Mouse (Mus musculus) MEL-GATA-1-ER (cell line): ENCODE measurements at regions not wholly inside any gene's neighbourhood (a gene's known extent, or its start where the extent isn't known, plus 50 kb on each side); places are given as distances from the start of the nearest gene placed in this dataset.

ENCODE experiments used
- DNase-seq: peaks from one replicate; pipeline ENCODE4 v3.0.0-alpha.2; 2012; ENCODE audit warnings: low read depth; ENCODE audit errors: extremely low read depth

- DNase-seq, result no peak
Measured at GRCm38 (mm10) chr16:62496697-62497096, 289.9 kb downstream of the Nsun3 start.

- no peak for DNase-seq
Measured at GRCm38 (mm10) chr16:62470133-62470532, 316.5 kb downstream of the Nsun3 start.

GRCm38 (mm10) chr16:62469286-62469685 lies 317.3 kb downstream of the Nsun3 start:
- DNase-seq, result no peak

GRCm38 (mm10) chr16:62468846-62469245 lies 317.8 kb downstream of the Nsun3 start:
- DNase-seq, result no peak

GRCm38 (mm10) chr16:62459949-62460551 lies 326.6 kb downstream of the Nsun3 start:
- no peak for DNase-seq

GRCm38 (mm10) chr16:62449735-62450134 lies 336.9 kb downstream of the Nsun3 start:
- DNase-seq, result no peak

- DNase-seq, result no peak
Measured at GRCm38 (mm10) chr16:62447380-62447779, 339.2 kb downstream of the Nsun3 start.

GRCm38 (mm10) chr16:62441197-62441596 lies 345.4 kb downstream of the Nsun3 start:
- no peak for DNase-seq

- no peak for DNase-seq
Measured at GRCm38 (mm10) chr16:62433125-62433524, 353.5 kb downstream of the Nsun3 start.

- DNase-seq, result peak; percentile 6
Measured at GRCm38 (mm10) chr16:62414485-62414884, 372.1 kb downstream of the Nsun3 start.

- DNase-seq, result no peak
Measured at GRCm38 (mm10) chr16:62407526-62408165, 379.0 kb downstream of the Nsun3 start.

GRCm38 (mm10) chr16:62406458-62406857 lies 380.2 kb downstream of the Nsun3 start:
- no peak for DNase-seq

- DNase-seq, result no peak
Measured at GRCm38 (mm10) chr16:62357279-62357678, 429.3 kb downstream of the Nsun3 start.

- no peak for DNase-seq
Measured at GRCm38 (mm10) chr16:62356349-62356748, 430.3 kb downstream of the Nsun3 start.

- no peak for DNase-seq
Measured at GRCm38 (mm10) chr16:62355830-62356270, 430.8 kb downstream of the Nsun3 start.

GRCm38 (mm10) chr16:62327378-62328036 lies 459.1 kb downstream of the Nsun3 start:
- DNase-seq, result no peak

GRCm38 (mm10) chr16:62325534-62326244 lies 460.9 kb downstream of the Nsun3 start:
- DNase-seq, result no peak

- DNase-seq, result peak; percentile 7
Measured at GRCm38 (mm10) chr16:62322809-62323208, 463.8 kb downstream of the Nsun3 start.

- no peak for DNase-seq
Measured at GRCm38 (mm10) chr16:62288948-62289347, 497.7 kb downstream of the Nsun3 start.
